Mouse (Mus musculus) right cerebral cortex, postnatal 36 days (tissue): ENCODE results near the gene Pqlc2.

Source experiments
- DNase-seq, 2 experiments: peaks; one replicate each; pipeline ENCODE4 v3.0.0; 2022; ENCODE audit warnings: low spot score in 2 of 2, mixed read lengths in 1 of 2

The Pqlc2 gene

DNA sequence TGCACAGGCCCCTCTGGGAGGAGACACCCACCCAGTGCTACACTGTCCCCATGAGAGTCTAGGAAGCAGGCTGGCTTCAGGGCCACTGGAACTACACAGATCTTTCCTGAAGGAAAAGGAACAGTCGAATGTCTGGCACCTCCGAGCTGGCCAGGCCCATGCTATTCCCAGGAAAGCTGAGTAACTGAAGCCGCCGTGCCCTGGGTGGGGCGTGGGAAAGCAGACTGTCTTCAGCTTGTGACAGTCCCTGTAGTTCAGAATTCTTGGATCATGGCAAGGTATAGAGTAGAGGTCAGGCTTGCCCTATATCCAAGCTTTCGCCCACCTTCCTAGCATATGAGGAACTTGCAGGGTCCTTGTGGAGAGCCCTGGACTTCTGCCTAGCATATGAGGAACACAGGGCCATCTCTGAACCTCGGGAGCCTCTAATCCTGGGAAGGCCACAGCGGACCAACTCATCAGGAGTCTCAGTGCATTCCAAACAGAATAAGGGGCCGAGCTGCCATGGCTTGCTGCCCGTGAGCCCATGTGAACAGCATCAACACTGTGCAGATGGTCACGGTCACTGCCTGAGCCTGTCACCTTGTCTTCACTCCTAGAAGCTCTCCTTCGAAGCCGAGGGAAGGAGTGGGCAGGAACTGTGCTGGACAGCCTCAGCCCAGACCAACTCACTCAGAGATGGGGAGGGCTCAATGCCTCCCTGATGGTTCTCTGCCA, 44.6 kb downstream of the Pqlc2 start:
- DNase-seq: no peak

DNA sequence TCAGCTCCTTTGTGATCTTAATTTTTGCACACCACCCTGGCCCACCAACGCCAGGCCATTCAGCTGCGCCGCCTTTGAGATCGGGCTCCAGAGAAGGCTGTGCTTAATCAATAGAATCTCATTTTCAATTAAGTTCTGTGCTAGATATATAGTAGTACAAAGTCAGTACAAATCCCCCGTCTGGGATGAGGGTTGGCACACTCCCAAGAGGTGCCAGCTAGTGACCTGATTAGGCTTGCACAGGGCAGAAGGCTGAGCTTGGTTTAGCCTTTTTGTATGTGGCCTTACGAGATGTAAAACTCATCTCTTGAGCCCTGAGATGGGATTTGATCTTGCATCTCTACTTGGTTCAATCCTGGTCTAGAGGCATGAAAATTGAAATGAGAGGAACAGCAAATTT, 47.5 kb downstream of the Pqlc2 start:
- DNase-seq: no peak

DNA sequence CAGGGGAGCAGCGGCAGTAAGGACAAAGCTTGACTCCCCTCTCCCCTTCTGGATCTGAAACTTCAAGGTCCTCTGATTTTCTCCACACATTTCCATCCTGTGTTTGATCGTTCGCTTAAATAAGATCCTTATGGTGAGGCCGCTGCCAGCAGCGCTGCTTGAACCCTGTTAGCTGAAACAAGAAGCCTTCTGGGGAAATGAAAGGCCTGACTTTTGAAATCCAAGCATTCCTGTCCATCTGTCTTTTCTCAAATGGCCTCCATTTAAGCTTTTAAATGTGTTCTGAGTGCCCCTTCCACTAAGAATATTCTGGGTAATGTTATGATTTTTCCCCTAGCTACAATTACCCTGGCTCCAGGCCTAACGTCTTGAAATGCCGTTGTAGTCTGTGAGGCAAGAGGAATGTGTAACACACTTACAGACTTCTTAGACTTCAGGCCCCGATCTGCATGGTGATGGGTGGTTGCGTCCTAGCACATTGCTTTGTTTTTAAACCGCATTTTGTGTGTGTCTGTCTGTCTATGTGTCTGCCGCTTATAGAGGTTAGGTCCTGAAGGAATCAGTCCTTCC, 51.1 kb downstream of the Pqlc2 start:
- no peak for DNase-seq

DNA sequence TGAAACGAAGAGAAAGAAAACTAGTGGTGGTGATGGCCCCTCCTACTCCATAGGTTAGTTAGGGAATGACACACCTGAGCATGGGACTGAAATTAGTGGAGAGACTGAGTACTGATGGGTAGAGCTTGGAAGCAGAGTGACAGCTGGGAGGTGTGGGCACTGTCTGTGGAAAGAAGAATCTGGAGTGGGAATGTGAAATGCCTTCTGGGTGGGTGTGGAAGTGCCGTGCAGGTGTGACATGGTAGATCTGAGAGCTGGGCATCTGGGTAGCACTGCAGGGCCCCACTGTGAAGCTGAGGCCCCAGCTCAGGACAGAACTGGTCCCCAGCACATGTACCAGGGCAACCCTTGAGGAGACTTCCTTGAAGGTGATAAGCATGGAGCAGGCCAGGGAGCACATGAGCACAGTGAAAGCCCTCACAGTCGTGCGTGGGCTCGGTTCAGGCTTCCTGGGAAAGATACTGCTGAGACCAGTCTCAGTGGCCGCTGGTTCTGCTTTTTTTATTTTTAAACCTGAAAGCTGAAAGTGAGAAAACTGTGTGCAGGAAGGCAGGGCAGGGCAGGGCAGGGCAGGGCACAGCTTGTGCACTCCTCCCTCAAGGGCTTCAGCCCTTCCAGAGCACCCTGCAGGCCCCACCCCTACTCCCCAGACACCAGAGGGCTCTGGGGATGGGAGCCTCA, 51.7 kb downstream of the Pqlc2 start:
- DNase-seq: peak in 1 of 2 experiments; percentile 20

DNA sequence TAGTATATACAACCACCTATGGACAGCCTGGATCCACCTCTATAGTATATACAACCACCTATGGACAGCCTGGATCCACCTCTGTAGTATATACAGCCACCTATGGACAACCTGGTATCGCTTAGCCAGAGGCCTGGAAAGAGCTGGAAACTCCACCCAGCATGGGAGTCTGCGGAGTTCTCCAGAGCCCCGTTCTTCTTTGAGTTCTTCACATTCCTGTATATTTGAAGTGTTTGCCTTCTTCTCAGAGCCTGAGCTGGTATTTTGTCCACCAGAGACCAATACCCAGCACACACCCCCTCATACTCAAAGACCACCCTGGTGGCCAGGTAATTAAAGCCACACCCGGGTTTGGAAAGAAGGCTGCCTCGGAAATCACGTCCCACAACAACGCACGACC, 53.8 kb downstream of the Pqlc2 start:
- DNase-seq: no peak

DNA sequence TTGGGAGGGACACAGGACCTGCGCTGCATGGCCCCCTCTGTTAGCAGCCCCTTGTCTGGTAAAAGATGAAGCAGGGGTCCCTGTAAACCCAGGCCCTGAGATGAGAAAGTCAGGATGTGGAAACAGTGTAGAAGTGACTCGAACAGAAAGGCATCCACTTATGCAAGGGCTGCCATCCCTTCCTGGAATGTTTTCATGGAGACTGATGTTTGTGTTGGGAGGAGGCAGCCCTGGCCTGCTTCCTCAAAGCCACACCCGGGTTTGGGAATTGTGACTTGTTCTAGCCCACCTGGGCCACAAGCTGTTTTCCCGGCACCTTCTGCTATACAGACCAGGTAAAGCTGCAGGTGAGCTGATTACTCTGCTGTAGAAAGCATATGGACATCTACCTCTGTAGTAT, 54.4 kb downstream of the Pqlc2 start:
- no peak for DNase-seq

DNA sequence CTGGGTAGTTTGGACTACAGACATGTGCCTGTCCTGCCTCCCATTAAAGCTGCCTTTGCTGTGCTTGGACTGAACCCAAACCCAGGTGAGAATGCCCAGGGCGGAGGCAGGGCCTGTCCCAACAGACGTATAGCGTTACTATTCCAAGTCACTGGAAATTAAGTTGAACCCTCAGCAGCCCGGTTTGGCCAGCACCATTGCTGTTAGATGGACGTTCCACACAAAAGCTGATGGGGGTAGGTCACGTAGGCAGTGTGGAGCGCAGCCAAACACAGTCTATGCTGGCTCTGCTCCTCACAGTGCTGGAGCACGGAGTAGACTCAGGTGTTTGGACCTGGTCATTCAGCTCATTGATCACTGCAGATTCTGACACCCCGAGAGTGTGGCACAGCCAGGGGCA, 57.3 kb downstream of the Pqlc2 start:
- DNase-seq: no peak

DNA sequence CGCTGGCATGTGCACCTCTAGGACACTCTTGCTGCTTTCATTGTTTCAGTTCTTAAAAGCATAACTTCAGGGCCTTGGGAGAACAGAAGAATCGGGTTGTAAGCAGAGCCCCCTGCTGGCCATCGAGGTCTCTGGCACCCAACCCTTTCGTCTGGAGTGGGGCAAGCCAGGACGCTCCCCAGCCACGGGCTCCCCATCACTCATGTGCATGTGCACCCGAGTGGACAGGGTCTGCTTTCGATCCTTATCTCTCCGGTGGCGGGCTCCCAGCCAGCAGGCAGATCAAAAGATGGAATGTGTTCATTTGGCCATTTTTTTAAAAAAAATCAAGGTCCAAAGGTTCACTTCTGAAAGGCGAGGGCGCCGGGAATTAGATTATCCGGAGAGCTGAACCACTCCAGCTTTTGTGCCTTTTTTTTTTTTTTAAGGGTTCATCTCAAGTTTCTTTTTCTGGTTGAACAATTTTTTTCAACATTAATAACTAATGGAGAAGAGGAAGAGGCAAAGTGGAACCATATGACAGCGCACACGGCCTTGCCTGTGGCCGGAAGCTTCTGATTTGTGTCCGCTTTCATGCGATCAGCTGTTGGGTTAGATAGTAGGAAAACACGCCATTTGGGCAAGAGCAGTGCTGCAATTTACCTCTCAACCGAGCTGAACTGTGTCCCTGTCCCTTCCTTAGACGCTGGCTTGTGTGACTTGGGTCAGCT, 58.3 kb downstream of the Pqlc2 start:
- DNase-seq: peak; percentile 25 to 59

DNA sequence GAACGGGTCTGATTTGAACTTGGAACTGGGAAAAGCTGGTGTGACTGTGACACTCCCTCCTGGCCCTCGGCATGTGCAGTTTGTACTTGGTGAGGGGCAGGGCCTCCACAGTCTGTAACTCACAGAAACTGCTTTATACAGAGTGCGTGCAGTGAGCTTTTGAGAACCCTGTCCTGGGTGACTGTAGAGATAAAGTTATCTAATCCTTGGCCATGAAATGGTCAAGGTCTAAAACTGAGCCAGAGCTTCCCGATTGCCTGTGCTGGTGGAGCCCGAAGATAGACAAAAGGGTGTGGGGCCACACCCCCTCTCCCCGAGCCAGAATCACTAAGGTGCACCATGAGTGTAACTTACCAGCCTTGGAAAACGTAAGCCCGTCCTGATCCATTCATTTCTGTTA, 59.6 kb downstream of the Pqlc2 start:
- no peak for DNase-seq

DNA sequence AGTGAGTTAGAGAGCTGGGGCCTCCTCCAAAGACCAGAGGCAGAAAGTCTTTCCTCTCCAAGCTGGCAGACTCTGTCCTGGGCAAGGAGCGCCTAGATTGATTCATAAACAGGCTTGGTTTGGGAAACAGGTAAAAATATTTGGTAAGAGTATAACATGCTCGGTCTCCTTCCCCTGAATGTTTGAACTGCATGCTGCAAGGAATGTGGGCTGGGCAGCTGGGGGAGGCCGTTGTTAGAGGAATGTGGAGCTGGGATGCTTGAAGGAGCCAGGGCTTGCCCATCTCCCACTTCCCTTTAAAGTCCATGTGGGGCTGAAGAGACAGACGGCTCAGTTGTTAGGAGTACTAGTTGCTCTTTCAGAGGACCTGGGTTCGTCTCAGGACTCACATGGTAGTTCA, 60.5 kb downstream of the Pqlc2 start:
- no peak for DNase-seq

DNA sequence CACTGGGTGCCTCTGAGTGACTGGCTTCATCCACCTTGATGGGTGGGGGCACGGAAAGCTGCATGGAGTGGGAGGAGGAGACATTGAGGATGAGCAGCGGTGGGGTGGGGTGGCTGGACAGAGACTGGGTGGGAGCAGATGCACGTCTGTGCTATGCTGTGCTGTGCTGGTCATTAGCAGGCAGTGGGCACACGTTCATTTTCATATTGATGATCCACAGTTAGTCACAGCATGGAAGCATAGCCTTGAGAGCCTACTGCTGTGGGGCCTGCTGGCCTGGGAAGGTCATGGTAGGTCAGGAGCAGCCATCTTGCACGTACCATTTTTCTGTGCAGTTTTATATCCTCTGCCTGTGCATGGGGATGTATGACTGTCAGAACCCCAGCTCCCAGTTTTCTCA, 61.8 kb downstream of the Pqlc2 start:
- no peak for DNase-seq

DNA sequence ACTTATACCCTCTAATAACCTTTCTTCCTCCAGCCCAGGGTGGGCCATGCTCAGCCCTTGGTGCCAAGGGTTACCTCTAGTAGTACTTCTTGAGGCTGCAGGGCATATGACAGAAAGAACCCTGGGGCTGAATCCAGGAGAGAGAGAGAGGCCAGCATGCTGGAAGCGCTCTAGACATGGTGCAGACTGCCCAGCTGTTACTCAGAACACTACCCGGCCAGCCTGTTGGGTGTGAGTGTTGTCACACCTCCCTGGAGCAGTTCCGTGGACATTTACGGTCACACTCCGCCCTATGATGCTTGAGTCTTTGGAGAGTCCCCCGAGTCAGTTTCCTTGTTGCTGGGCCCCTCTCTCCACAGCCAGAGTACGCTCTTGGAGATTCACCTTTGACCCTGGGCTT, 62.5 kb downstream of the Pqlc2 start:
- no peak for DNase-seq

DNA sequence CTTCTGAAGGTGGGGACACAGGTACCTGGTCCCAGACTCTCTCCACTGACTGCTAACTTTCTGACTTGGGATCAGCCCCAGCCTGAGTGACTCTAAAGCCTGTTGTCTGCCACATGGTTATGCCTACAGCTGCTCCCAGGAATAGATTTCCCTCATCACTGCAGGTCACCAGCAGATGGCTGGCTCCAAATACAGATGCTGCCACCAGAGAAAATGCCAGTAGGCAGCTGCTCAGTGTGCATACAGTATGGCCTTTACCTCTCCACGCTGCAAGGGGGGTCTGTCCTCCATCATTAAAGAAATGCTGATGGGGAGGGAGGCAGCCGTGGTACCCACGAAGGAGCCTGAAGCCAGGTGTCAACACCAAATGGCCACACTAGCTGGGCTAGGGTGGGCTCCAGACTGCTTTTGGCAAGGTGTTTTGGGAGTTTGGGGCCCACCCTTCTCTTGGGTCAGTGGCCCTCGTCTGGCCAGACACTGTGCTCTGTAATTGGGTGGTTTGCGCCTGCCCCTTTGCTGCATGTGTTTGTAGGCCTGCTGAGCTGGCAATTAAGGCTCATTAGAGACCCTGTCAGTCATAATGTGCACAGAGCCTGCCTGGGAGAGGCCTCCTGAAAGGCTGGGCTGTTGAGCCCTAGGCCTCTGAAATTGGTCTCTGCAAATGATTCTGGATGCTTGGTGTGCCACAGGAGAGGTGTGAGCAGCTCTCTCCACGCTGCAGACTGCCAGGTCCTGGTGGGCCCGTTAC, 64.2 kb downstream of the Pqlc2 start:
- DNase-seq: no peak

DNA sequence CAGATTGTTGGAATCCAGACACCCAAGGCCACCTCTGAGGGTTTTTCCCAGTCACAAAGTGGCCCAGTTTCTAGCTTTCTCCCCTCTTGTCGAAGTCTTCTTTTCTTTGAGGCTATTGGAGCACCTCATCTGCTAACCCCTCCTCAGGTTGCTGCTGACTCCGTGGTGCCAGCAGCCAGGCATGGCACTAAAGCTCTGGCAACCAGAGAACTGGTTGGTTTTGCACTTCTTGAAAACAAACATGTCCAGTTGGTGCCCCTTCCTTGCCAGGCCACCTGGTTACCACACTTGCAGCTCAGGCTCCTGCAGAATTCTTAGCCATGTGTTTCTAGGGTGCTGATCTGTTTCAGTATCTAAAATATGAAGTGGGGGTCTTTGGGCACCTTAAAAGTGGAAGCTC, 65.0 kb downstream of the Pqlc2 start:
- no peak for DNase-seq

DNA sequence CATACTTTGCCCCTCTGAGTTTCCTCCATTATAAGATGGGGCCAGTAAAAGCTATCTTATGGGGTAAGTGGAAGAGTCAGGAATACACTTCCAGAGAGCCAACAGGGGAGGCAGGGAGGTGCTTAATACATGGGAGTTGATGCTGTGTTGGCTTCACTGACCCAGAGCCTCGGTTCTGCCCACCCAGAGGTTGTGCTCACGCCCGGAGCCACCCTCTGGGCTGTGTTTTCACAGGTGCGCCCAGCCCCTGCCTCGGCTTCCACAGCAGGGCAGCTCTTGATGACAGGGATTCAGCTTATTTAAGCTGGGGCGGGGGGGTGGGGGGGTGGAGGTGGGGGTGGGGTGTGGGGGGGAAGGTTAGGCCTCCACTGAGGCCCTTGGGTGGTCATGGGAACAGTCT, 65.7 kb downstream of the Pqlc2 start:
- no peak for DNase-seq

DNA sequence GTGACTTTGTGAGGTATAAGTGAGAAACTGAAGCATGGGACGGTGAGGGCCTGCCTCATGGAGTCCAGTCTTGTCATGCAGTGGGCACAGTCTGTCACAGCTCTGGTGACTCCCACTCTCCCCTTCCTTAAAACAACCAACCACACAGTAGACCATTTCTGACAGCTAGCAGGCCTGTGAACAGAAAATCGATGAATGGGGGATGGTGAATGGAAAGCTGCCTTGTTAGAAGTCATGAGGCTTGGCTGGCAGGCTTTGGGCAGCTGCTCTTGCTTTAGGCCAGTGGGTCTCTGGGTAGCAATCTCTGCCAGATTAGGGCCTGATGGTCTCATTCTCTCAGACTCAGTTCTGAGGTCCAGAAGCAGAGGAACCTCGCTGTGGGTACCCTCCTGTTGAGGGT, 66.3 kb downstream of the Pqlc2 start:
- no peak for DNase-seq
